Mouse (Mus musculus): ENCODE results near the gene Gclm.
"Not testable (repeated sequence)": the region's sequence is repeated elsewhere in the genome, so short reads cannot be mapped to it uniquely, and the experiment has no call there.

Gene Gclm

DNA sequence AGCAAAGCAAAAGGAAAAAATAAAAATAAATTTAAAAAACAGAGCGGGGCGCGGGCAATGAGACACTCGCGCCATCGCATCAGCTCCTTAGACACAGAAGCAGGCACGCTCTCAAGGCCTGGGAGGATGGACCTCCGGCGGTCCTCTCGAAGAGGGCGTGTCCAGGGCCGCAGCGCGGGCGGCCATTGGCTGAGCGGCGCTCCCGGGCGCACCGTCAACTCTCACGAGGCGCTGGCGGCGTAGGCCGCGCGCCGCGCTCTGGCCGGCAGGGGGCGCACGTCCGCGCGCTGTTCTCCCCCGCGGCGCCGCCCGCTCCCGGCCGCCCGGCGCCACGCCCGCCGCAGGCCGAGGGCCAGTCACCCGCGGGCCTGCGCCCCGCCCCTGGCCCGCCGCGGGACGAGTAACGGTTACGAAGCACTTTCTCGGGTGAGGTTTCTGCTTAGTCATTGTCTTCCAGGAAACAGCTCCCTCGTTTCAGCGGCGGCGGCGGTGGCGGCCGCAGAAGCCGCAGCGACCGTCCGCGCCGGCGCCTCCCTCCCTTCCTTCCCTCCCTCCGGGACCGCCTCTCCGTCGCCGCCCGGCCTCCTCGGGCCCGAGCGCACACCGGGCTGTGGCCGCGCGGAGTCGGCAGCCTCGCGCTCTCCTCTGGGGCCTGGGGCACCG lies at the start of gene Gclm:
Gene Gclm (plus strand): TSS at position 343 of the 663 bp plus-strand sequence.
- DNase-seq (ENCODE audit: low spot score in 2 of 2) = peak; percentile 93 to 94

DNA sequence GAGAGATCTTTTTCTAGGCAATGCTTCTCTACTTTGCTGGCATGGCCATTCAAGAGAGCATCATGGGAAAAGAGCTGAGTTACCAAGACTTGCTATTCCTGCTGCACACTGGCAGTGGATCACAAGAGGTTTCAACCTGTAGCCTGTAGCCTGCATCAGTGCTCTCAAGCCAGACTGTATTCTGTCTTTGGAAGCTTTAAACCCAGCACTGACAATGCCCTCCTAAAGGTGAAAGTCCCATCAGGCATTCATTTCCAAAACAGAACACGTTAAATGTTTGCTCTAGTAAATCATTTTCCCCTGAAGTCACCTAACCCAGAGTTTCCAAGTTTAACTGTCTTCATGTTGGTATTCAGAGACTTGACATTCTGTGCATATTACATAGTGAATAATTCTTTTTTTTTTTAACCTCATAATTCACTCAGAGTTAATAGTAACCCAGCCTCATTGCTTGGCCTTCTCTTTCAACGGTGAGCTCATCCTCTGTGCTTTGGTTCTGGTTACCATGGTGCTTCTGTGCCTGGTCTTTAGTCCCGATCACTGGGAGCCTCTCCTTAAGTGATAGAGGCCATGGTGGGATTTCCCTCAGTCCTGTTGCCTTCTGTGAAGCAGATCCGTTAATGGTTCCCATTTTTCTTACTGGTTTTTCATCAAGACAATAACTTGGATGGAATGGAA lies 48.6 kb upstream of the Gclm start:
- DNase-seq (ENCODE audit: low spot score in 2 of 2) = no peak

DNA sequence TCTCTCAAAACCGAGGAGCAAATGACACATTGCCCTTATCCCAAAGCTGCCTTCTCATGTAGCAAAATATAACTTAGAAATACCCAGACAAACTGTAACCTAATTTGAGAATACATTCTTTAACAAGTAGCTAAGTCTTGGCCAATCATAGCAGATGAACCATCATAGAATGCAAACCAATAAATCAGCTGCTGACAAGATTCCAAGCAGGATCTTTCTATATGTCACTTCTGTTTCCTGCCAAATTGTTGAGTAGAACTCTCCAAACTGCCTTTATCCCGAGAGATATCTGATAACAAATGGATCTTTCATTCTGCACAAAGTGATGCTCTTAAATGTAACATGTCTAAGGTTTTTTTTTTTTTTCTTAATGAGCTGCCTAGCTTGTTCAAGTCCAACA lies 46.8 kb upstream of the Gclm start:
- DNase-seq (ENCODE audit: low spot score in 2 of 2) = no peak

DNA sequence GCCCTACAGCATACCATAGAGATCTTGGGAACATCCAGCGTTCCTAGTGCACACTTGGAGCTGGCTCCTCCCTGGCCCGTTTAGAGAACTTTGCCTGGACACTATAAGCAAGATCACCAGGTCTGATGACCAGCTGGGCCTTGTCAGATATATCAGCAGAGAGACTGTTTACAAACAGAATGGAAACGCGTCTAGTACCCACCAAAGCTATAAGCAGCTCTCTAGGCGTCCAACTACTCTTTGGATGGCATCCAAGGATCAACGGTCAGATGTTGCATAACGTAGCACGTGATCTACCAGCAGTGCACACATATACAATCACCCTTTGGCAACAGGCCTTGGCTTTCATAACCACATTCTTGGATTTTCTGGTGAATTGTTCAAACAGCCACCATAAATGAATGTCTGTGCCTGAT lies 46.4 kb upstream of the Gclm start:
- peak; percentile 3 to 13 for DNase-seq (ENCODE audit: low spot score in 2 of 2)

DNA sequence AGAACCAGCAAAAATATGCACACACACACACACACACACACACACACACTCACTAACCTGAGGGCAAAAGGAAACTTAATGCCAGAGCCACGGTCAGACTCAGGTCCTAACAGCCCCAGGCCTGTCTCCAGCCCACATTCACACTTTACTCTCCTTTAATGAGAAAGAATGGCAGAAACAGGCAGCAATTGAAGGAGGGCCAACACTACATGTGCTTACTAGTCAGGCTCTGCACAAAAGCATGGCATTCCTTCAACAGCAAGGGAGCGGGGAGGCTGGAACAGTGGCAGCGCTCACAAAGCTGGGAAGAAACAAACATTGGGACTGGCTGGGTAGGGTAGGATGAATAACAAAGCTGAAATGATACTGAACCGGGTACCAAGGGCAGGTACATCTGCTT lies 45.8 kb upstream of the Gclm start:
- DNase-seq (ENCODE audit: low spot score in 2 of 2) = no peak

DNA sequence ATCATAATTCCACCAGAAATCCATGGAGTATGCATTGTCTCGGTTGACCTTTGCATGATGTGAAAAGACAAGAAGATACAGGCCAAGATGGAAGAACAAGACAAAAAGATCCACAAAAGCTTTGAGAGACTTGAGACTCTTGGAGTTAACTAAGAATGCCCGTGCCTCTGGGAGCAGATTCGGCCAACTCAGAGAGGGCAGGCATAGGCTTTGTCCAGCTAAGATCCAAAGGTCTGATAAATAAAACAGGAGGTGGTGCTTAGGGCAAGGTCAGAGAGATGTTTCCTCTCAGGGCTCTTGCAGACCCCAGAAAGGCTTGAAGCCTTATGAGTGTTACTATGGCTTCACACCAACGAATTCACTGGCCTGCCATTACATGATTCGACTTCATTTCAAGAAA lies 45.3 kb upstream of the Gclm start:
- no peak for DNase-seq (ENCODE audit: low spot score in 2 of 2)

DNA sequence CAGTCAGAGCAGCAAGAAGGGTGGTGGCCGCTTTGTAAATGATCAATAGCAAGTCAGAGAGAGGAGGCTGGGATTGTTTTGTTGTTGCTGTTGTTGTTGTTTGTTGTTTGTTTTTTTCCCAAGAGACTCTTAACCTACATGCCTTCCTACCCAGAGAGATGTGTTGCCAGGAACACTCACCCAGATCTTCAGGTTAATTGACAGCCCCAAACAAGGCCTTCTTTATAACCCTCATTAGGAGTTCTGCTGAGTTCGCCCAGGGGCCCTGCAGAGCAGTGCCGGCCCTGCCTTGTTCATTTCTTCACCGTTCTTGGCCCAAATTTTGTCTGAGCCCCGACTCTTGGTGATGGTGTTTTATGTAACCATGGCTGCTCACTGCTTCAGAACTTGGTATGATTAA lies 44.9 kb upstream of the Gclm start:
- no peak for DNase-seq (ENCODE audit: low spot score in 2 of 2)

DNA sequence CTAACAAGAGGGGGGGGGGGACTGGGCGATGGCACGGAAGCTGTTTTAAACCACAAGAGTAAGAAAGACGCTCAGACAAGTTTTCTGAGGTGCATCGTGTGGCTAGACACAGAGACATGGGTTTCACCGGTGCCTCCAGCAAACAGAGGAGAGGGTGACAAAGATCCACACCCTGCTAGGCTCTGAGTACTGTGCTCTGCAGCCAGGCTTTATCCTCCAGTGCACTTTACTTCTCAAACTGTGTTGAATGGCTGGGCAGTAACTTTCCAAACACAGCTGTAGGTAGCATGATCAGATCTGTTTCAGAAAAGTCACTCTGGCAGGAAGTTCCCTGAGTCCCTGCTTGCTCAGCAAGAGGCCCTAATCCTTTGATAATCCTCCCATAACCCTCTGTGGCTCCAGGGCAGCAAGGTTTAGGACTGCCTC lies 43.0 kb upstream of the Gclm start:
- DNase-seq (ENCODE audit: low spot score in 2 of 2) = peak; percentile 3 to 9

DNA sequence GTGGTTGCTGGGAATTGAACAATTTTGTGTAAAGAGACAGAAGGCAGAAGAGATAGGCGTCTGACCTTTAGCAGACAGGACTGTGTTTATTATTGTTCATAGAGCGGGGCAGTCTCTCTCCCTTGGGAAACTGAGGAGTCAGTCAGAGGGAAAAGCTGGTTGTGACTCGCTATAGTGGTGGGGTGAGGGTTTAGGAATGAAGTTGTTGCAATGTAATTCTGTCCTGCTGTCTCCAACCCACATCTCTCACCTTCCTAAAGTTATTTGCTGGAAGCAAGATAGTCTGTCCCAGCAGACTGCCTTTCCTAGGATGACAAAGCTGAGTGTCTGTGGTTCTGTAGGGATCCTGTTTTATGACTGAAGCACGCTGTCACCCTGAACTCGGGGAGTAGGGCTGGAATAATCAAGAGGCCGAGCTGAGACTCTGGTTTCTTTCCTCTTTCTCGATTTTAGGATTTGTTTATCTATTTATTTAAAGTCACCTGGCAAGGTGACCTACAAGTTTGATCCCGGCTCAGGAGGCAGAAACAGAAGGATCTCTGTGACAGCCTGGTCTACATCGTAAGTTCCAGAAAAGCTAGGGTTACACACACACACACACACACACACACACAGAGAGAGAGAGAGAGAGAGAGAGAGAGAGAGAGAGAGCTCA lies 41.6 kb upstream of the Gclm start:
- DNase-seq (ENCODE audit: low spot score in 2 of 2) = no peak

DNA sequence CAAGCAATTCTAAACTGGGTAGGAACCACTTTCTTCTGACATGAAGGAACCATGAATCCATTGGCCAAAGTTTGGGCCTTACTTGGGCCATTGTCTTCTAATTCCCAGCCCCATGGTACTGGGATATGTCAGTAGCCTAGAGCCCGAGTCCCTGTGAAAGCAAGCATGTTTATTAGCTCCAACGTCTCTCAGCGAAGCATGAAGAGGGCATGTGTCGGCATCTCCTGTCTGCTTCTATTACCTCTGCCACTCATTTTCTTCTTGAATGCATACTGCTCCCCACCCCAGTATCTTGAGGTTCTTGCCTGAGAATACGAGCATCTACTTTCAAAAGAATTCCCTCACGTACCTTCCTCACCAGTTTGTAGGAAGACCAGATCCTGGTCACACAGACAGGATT lies 39.6 kb upstream of the Gclm start:
- DNase-seq (ENCODE audit: low spot score in 2 of 2) = no peak

DNA sequence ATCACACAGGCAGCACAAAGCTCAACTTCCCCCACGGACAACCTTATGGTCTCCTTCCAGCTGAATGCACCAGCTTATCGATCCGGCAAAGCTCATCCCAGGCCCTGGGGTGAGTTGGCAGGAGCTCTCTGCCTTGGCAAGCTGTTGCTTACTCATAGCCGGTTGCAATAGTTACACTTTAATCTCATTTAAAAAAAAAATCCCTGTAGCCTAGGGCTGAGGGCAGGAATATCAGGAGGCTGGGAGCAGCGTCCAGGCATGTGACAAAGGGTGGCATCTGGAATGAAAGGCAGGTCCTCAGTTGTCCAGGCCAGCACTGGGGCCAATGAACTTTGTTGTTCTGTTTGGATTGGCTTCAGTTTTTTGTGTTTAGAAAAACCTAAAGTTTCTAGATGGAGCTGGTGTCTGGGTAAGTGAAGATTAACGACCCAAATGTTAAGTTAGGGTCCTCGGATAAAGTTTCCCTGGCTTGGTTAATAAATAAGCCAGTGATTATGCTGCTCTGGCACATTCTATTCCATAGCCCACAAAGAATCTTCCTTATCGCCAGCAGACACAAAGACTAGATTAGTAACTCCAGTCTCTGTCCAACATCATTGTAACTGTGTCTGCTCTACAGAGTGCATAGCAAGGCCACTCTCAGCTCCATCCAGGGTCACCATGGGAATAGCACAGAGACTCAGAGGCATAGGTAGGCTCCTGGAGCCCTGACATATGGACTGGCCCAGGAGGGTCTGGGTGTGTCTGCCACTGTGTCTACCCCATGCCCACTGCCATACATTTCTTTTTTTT lies 38.9 kb upstream of the Gclm start:
- no peak for DNase-seq (ENCODE audit: low spot score in 2 of 2)

DNA sequence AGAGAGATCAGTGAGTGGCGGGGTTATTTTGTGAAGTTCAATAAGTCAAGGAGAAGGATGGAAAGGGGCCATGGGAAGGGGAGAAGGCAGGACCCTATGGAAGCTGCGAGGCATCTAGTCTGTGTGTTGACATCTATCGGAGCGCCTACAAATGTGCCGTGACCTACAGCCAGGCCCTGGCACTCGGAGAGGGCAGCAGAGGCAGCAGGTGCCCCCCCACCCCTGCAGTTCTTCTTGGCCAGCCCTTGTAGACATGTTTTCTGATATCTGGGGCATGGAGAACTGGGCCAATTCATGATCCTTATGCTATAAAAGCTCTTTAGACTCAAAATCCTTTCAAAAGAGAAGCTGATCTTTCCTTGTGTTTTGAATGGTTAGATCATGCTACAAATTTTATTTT lies 37.6 kb upstream of the Gclm start:
- DNase-seq (ENCODE audit: low spot score in 2 of 2) = no peak

DNA sequence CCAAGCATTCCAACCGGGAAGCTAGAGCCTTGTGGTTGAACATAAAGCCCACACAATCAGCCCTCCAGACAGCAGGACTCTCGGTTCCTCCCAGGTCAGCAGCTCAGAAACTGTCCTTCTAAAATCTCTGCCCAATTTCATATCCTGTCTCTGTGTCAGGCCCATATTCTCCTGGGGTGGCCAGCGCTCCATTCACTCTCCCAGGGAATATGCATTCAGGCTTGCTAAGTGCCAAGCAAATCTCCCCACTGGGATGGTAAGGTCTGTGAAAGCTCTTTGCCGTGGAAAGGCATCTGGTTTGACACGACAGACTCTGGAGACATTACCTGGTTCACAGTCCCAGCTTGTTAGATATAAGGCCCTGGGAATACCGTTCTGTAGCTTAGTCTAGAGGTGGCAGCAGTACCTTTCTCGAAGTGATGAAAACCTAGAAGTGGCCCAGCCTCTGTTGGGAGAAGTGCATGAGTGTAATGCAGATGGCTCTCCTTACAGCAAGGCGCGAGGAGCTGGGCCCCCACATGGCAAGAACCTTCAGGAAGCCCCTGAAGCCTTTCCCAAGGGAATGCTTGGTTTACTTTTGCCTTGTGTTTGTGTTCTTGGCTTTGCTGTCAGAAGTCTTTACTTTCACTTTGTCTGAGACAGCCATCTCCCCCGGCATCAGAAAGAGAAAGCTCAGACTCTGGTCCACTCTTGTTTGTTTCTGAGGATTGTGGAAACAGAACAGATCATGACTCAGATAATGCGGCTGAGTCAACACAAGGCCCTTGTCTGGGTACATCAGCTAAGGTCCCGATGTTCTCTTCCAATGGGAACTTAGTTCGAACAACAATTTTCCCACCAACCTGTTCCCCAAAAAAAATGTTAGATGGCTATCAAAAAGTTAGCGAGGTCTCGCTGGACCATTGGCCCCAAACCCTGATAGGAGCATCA lies 36.8 kb upstream of the Gclm start:
- DNase-seq (ENCODE audit: low spot score in 2 of 2) = no peak

DNA sequence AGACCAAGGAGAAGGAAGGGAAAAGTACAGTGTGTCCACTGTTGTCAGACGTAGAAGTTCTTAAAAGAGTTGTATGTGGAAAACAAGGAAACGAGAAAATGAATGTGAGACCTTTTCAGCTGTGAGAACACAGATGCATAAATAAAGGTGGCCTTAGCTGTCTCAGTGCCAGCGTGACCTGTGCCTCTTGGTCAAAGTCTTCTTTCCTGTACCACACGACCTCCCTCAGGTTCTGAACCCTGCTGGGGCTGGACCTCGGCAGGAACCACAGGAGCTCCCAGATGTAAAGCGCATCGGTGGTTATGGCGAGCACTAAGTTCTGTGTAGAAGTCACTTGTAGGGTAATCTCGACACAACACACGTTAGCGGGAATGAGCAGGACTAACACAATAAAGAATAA lies 35.8 kb upstream of the Gclm start:
- DNase-seq (ENCODE audit: low spot score in 2 of 2) = no peak

DNA sequence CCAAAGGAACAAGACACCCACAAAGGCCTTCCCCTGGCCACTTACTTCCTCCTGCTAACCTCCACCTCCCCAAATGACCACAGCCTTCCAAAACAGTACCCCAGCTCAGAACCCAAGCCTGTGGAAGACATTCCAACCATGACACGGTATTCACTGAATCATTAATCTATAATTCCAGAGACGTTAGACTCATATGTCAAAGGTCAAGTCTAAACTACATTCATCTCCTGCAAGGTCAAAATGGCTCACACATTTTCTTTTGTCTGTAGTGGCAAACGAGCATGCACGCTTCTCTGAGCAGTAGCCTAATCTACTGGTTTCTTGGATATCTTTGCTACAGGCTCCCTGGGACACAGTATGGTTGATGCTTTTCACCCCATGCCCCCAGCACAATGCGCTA lies 34.9 kb upstream of the Gclm start:
- no peak for DNase-seq (ENCODE audit: low spot score in 2 of 2)

DNA sequence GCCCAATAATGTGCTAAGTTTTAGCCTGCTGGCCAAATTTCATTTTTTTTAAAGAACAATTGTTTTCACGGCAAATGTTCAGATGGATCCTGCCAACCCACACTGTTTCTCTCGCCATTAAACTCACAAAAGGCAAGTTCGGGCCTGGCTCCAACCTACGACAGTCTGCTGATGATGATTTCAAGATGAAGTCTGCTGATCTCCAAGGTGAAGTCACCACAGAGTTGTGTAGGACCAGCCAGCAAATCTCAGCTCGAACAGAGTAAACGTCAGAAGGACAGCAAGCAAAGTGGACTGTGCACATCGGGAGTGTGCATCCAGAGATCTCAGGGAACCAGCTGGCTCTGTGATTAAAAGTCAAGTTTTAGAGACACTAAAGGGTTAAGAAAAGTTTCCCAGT lies 34.5 kb upstream of the Gclm start:
- DNase-seq (ENCODE audit: low spot score in 2 of 2) = no peak

DNA sequence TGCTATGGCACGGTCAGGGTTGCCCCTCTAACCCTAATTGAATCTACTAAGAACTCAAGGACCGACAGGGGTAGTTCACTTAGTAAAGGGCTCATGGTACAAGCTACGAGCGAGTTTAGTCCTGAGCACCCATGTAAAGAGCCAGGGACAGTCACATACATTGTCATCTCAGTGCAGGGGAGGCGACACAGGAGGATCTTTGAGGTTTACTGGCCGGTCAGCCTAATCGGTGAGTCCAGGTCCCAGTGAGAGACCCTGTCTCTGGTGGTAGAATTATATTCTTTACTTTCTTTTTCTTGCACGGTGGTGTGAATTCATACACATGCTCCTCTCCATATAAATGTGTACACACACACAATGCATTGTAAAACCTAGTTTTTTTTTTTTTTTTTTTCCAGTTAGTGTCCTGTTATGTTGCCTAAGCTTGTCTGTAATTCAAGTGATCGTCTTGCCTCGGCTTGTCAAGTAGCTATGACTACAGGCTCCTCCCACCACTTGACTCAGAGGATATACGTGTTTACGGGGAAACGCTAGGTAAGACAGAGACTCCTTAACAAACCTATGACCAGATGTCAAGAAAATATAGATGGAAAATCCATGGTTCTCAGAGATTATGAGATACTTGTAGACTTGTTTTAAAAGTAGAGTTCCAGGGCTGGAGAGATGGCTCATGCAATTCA lies 33.8 kb upstream of the Gclm start:
- DNase-seq (ENCODE audit: low spot score in 2 of 2) = no peak

DNA sequence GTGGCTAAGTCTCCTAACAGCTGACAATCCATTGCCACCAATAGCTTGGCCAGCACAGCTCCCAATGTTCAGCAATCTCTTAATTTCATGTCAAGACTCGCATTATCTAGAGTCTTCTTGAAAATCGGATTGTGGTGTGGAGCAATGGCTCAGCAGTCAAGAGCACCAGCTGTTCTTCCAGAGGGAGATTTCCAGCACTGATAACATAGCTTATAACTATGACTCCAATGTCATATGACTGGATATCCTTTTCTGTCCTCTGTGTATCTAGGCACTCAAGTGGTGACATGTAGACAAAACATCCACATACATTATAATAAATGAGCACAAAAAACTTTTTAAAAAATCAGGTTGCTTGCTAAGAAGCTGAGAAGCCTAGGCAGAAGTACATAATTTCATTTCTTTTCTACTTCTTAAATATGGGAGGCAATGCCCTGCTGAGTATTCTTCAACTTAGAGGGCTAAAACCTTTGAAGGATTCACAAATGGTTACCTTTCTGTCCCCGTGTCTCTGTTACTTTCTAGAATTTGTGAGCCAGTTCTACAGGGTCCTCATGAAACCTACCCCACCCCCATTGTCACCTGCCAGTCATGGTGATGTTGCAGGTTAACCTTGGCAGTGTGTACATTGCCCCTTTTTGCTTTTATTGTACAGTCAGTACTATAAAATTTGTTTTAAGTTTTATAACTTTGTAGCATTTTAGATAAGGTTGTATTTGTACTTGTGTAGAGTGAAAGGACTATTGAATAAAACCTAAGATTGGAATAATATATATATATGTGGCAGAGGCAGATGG lies 23.9 kb upstream of the Gclm start:
- DNase-seq (ENCODE audit: low spot score in 2 of 2) = no peak

DNA sequence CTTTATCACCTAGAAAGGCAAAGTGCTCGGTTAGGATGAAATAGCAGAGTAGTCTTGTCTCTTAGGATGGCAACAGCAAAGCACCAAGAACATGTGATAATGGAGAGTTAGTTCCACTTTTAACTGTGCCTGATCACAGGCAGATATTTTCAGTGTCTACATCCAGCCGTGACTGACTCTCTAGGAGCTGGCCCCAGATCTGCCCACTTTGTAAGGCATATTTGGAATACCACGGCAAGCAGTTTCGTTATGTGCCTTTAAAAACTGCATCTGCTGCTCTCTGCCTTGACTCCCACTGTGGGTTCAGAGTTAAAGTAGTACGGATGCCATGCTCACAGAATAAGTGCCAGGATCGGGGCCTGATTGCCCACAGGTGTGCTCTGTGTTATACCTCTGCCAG lies 18.4 kb upstream of the Gclm start:
- DNase-seq (ENCODE audit: low spot score in 2 of 2) = not testable (repeated sequence)

DNA sequence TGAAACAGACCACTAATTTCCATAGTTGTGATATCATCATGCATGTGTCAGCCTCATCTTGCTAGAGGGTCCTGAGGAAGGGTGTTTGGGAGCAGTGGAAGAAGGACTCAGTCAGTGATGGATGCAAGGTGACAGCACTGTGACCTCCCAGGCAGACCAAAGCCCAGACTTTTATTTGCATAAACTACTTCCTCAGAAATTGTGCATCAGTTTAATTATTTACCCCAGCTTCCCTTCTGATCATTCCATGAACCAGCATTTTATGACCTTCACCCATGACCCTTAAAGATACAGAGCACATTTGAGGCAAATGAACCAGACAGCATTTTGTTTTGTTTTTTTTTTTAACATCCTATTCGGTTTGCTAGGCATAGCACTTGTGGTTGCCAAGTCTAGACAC lies 9.6 kb upstream of the Gclm start:
- DNase-seq (ENCODE audit: low spot score in 2 of 2) = no peak
